Mouse (Mus musculus) cerebellum, adult (tissue): ENCODE data around the gene Mtcl1.
A peak's percentile ranks its signal among the peaks of the same experiment; 100 is the strongest.

Experiments used
- ATAC-seq: cut with Nextera tagmentation; 2 replicates; pipeline ENCODE4 v1.9.2; 2017; ENCODE audit warnings: mild to moderate bottlenecking, moderate library complexity, mixed read lengths; ENCODE audit not compliant: insufficient number of reproducible peaks, low FRiP score, low TSS enrichment

Mtcl1 gene

DNA sequence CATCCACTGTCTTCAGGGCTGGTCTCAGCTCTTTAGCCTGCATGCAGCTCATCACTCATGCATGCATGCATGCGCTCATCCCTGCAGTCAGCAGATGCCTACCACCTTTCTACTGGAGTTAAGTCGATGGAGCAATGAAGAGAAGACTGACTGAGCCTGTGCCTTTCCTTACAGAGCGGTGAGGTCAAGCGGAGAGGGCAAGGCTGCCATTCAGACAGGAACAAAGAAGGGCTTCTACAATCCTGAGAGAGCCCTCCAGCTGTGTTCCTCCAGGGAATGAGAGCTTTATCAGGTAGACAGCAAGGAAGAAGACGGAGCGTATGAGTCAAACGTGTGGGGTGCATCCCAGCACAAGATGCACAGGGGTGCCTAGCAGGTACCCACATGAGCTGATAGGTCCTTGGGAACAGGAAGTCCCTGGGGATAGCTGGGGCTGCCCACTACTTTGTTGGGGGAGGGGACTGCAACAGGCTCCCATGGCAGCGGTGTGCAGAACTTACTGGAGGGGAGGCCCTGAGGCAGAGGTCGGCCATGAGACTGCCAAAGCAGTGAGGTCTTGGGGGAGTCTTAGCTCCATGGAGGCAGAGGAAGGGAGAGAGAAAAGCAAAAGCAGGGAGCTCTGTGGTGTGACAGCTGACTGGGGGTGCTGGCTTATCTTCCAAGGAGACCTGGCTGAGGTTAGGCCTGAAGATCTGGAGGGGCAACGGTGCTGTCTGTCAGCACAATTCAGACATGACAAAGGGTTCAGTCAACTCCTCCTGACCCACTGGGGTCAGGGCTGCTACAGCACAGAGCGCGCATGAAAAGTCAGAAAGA lies 37.2 kb downstream of the Mtcl1 start:
- no peak for ATAC-seq

DNA sequence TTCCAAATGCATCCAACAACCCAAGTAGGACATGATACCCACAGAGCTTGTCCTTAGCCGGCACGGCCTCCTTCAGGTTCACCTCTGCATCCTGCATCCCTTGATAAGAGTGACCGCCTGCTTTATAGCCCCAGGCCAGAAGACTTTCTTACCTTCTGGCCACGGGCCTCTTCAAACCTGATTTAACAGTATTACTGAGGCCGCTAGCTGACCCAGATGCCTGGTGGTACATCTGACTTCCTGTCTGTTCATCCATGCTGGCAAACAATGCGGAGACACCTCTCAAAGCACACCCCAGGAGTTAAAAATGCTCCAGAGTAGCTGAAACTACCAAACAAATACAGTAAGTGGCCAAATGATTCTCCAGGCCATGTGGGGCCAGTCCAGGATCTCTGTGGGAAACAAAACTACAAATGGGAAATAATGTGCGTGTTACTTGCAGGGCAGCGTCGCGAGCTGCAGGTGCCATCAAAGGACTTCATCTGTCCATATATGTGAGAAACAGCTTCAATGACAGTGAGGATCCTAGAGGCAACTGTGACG lies 38.6 kb downstream of the Mtcl1 start:
- no peak for ATAC-seq

DNA sequence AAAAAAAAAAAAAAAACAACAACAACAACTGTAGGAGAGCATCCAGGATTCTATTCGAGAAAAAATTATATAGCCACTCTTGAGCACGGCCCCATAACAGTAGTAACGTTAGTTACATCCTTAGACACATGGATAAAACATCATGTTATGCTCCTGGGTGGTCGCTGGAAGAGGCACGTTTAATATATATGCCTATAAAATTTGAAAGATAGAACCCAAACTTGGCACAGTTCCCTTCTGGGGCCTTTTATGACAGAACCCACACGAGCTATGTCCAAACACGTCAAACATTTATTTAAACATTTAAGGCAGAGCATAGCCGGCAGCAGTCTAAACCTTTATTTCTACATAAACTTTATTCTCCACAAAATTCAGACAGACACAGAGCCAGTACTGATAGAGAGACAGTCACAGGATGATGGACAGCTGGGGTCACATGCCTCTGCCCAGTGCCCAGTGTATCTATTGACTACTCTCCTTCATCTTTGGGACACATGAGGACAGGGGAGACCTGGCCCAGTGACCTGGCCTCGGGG lies 40.4 kb downstream of the Mtcl1 start:
- ATAC-seq, result no peak

DNA sequence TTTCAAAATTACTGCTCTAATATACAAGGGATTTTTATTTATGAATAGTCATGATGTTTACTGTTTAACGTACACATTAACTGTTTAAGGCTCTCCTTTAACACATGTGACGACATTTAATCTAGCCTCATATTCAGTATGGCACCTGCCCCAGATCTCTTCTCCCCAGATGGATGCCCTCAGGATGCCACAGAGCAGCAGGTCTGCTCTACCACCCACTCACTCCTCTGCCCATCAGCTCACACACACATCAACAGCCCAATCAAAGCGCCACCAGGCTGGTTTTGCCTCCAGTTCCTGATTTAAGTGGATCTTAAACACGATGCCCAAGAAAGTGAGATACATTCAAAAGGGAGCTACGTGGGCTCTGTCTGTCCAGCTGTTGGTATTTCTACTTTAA lies 41.1 kb downstream of the Mtcl1 start:
- peak; percentile 70 for ATAC-seq

DNA sequence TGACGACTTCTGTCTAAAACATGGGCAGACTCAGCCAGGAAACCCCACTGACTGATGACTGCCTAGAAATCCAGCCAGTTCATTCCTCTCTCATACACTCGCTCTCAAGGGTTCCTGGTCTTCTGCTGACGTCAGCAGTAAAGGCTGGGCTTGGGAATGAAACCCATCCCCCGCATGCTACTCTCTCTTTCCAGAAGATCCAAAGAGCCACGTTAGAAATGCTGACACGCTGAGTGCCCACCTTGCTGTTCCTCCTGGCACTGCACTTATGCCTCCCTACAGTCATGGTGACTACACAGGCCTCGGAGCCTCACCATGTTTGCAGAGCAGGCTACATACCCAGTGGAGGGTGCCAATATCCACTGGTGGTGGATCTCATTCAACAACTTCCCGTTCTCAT lies 41.7 kb downstream of the Mtcl1 start:
- no peak for ATAC-seq

DNA sequence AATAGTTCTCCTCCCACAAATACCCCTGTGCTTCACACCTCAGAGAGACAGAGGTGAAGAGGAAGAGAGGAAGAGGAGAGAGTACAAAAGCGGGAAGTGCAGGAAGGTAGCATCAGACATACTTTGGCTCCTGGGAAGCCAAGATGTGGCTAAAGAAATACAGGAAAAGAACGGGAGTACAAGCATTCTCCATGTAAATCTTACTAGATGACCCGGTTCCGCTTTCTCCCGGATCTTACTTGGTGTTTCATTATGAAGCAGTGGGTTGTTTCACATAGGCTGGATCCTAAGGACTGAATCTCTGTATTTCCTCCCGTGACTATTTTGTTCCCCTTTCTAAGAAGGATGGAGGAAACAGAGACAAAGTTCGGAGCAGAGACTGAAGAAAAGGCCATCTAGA lies 43.9 kb downstream of the Mtcl1 start:
- no peak for ATAC-seq

DNA sequence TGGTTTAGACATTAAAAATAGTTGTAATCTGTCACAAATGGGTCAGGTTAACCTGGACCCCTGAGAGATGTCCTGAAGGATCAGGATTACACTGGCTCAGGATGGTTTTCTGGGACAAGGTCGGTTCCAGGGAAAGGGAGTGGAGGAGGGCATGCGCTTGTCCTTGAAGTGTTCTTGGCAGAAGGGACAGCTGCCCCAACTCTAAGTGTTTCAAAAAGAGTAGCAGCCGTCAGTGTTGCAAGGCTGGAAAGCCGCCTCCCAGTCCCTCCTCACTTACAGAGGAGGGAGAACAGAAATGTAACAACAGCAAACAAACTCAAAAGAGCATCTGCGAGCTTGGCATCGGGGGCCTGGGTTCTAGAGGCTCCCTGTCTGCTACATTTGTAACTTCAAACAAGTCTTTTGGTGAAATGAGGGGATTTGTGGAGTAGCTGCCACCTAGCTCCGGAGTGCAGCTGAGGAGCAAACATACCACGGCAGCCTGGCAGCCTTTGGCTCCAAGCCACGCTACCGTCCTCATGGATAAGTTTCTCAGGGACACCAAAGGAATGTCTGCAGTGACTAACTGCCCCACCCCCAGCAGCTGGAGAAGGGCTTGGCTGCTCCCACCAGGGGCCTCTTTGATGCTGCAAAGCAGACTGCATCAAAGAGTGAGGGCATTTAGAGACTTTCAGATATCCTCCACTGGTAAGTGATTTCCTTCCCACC lies 44.5 kb downstream of the Mtcl1 start:
- ATAC-seq, result no peak

DNA sequence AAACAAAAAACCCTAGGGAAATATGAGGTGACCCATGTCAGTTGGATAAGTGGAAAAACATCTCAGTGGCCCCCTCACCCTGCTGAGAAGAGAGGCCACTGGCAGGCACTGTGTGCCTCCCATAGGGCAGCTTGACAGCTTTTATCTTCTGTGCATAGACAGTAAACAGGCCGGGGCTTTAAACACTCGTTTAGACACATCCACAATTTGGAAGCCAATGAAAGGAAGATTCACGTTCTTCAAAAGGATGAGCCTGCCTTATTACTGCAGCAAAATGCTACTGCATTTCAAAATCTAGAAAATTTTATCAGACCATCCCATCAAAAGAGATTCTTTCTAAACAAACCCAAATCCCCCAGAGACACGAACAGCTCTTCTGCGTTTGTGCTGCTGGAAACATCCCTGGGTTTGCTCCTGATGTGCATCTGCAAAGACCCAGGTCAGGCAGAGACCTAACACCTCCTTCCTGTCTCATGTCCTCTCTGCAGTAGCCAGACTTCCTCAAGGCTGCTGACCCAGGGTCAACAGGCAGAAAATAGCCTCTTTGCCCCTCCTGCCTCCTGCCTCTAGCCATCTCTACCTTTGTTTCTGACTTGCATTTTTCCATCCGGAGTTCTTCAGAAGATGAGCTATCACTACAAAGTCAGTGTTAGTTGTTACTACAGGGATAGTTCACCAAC lies 46.6 kb downstream of the Mtcl1 start:
- no peak for ATAC-seq

DNA sequence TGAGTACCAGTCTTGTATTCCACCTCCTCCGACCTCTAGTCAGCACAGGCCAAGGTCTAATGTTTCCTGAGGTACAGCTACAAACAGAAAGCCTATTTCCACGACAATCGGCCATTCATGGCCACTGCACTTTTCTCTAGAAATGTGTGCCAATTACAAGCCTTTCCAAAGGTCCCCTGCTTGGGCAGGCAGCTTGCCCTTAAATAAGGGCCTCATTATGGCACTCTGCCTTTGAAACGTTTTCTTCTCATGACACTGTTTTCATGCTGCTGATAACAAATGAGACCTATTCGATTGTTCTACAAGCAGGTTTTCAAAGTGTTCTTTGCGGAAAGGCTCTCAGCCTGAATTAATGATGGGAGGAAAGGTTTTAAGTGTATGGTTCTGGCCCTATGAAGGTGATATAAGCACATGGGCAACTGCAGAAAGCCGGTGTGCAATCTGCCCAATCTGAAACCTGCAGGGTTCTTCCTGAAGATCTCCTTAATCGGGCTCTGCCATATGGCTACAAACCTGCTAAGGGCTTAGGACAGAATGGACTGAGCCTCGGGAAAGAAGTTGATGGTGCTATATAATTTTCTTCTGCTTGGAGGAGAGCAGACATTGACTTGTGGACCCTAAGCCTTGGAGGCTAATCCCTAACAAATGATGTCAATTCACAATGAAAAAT lies 47.8 kb downstream of the Mtcl1 start:
- peak; percentile 88 for ATAC-seq

DNA sequence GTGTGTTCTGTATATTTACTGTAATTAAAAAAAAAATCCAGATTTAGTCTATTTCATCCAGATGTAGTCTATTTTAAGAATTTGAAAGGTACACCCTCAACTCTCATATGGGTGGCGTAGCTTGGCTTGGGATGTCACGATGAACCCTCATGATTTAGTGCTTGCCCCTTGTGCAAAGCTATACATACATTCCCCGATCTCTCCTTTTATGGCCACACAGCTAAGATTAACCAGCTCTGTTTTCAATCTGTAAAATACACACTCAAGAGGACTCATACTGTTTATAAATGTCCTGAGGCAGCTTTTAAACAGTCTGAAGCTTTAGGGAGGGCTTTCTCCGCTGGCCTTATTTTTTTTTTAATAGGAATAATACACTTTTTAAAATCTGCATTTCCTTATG lies 49.8 kb downstream of the Mtcl1 start:
- ATAC-seq, result no peak

DNA sequence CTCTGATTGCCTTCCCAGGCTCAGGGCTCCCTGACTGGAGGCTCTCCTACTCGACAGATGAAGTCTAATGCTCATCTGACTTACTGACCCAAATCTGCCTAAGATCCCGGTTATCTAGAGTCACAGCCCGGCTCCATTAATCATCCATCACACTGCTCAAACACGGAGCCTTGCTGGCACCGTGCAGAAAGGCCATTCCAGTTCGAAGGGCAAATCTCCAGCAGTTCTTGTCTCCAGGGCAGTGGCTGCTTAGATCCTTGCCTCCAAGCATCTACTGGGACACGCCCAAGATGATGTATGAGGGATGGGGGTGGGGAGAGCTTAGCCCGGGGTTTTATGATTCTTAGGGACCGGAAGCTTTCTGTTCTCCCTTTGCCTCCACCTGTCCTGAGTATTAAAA lies 55.0 kb downstream of the Mtcl1 start:
- peak; percentile 29; the same call in 1 of the 2 replicates for ATAC-seq

DNA sequence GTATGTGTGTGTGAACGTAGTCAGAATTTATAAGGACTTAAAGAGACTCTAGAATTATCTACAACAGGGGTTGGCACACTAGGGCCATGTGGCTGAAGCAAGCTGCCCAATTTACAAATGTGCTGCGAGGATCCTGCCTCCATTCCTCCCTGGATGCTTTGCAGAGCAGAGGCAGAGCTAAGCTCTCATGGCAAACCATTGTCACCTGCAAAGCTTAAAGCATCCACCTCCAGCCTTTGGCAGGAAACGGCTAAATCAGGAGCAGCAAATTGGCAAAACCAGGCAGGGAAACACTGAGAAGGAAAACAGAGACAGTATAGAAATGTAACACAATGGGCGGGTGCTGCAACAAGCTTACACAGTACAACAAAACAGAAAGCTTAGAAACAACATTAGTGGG lies 61.2 kb downstream of the Mtcl1 start:
- no peak for ATAC-seq

DNA sequence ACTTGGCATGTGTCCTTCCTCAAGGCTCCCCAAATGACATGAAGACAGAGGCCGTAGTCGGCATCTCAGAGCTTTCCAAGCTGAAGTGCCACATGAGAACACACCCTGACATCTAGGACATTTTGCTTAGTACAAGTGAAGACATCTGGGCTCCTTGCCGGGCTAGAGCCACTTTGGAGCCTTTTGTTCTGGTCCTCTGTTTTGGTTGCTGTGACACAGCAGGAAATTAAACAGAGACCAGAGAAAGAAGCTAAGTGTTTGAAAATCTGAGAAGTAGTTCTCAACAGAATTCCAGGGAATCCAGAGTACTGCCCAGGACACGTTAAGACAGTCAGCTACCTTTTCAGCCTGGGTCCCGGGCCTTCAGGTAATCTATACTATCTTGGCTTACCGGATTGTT lies 68.2 kb downstream of the Mtcl1 start:
- no peak for ATAC-seq

DNA sequence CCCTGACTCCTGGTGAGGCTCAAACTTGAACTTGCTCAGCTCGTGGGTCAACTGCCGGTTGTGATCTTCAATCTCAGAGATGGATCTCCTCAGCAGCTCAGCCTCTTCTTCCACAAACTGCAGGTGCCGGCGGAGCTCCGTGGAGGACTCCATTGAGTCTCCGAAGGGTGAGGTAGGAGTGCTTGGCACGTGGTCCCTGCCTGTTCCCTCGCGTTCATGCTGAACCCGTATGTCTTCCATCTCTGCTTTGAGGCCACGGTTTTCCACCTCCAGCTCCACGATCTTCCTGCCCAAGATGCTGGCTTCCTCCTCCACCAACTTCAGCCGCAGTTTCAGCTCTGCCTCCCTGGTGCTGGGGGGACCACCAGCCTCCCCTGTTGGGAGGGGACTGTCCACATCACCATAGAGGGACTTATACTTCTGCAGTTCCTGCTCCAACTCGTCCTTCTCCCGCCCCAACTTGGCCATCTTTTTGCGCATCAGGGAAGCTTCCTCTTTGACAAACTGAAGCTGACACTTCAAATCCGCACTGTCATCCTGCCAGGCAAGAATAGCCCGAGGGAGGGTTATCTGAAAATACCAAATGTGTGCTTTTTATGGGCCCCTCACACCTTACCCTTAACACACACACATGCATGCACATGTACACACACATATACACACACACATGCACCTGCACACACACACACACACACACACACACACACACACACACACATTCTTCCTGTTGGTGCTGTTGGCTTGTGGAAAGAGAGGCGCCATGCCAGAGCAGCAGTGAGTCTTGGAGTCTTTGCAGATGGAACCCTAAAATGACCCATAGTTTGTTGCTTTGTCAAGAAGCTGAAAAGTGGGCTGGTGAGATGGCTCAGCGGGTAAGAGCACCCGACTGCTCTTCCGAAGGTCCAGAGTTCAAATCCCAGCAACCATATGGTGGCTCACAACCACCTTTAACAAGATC lies 69.4 kb downstream of the Mtcl1 start:
- ATAC-seq, result peak; percentile 42; the same call in 1 of the 2 replicates

DNA sequence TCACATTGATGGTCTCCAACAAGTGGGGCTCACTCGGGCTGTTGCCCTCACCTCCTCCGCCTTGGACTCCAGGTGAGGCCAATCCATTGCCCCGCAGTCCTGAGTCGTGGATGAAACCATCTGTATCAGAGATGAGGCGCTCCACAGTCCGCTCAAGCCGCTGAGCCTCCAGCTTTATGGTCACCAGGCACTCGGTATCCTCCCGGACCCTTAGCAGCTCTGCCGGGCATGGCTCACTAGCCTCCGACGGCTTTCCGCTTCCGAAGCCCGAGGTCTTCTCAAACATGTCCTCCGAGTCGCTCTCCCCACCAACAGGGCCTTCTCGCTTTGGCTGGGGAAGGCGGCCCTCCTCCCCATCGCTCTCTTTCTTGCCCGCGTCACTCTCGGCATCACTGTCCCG lies 70.2 kb downstream of the Mtcl1 start:
- ATAC-seq, result no peak

DNA sequence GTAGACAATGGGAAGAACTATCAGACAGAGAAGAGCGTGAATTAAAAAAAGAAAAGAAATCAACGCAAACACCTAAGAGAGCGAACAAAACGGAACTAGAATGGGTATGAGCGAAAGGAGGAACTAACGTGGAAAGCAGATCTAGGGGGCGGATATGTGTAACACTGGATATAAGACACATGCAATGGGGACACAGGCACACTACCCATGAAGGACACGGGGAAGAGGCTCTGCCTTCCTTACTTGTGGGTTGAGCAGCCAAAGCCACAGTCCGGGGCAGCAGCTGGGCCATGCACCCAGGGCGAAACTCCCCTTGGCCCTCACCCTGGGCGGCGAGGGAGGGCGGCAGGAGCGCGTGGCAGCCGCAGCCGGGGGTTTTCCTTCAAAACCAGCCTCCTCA lies 71.4 kb downstream of the Mtcl1 start:
- ATAC-seq, result no peak

DNA sequence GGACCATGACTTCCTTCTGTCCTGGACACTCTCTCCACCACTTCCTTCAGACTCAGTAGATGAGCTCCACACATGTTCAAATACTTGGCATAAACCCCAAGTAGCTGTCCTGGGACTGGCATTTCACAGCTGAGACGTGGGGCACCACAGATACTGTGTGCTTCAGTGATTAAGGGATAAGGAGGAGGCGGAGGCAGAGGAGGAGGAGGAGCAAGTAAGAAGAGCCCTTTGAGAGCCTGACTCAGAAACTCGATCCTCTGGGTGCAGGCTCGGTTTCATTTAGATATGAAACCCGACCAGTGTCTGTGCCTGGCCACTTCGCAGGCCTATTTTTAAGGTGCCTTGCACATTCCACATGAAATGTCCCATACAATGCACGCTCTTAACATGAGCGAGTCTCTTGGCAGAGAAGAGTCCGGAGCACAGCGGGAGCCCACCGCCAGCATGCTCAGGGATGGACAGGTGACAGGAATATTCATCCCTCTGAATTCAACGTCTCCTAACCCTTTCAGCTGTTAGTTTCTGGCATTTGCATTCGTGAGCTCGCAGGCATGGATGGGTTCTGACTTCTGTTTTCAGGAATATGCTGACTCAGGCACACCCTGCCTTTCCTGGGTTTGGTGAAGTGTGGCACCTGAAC lies 74.8 kb downstream of the Mtcl1 start:
- peak; percentile 36; the same call in 1 of the 2 replicates for ATAC-seq

DNA sequence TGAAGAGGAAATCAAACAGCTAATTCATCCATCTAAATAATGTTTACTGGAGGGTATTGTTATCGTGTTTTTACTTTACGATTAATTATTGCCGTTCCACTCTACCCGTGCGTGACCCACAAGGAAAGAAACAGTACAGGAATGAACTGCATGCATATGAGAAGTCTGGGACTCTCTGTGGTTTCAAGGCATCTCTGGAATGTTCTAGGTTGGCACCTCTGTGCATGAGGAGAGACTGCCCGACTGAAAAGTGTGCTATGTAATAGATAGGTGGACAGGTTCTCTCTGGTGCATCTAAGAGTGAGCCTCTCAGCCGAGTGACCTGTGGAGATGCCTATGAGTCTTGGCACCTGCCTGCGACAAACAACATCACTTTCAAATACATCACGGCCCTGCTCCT lies 78.7 kb downstream of the Mtcl1 start:
- ATAC-seq, result no peak

DNA sequence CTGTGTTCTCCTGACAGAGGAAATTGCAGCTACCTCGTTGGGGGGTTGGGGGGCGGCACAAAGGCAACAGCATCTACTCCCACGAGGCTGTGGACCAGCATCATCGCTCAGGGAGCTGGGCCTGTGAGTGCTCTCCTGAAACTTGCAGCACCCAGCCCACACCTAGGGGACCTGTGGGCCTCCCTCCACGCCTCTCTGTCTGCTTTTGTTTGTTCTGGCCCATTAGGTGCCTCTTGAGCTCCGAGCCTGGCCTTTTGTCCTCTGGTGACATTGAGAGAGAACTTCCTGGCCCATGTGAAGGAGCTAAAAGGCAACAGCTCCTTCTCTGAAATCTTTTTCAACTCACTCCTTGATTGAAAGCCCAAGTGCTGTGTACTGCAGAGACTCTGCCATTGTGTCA lies 79.8 kb downstream of the Mtcl1 start:
- no peak for ATAC-seq
